Mouse (Mus musculus) layer of hippocampus, adult 18-20 months (tissue): ENCODE results near the gene Ptpn22. TPM values are rescaled to one million over a fixed set of nuclear protein-coding genes. Genes with fewer than 3 reads are reported as not detected.
A peak's percentile ranks its signal among the peaks of the same experiment; 100 is the strongest.
"Not testable (repeated sequence)": the region's sequence is repeated elsewhere in the genome, so short reads cannot be mapped to it uniquely, and the experiment has no call there.

Source experiments
- DNase-seq, 2 experiments: peaks; one replicate each; pipeline ENCODE4 v3.0.0; 2022; ENCODE audit warnings: low spot score in 2 of 2
- long read RNA-seq: library from polyadenylated mRNA; stranded (forward); transcript quantifications from one replicate; pipeline ENCODE4 v2.0.0, GENCODE M21; 2021
- total RNA-seq, 2 experiments: library from RNA; stranded (reverse); gene quantifications; 2 replicates each; pipeline ENCODE4 v1.2.3; 2021

Ptpn22 gene
- total RNA-seq, result under 1 TPM; 0.68 to 0.89 TPM
- long read RNA-seq, result 0 reads

DNA sequence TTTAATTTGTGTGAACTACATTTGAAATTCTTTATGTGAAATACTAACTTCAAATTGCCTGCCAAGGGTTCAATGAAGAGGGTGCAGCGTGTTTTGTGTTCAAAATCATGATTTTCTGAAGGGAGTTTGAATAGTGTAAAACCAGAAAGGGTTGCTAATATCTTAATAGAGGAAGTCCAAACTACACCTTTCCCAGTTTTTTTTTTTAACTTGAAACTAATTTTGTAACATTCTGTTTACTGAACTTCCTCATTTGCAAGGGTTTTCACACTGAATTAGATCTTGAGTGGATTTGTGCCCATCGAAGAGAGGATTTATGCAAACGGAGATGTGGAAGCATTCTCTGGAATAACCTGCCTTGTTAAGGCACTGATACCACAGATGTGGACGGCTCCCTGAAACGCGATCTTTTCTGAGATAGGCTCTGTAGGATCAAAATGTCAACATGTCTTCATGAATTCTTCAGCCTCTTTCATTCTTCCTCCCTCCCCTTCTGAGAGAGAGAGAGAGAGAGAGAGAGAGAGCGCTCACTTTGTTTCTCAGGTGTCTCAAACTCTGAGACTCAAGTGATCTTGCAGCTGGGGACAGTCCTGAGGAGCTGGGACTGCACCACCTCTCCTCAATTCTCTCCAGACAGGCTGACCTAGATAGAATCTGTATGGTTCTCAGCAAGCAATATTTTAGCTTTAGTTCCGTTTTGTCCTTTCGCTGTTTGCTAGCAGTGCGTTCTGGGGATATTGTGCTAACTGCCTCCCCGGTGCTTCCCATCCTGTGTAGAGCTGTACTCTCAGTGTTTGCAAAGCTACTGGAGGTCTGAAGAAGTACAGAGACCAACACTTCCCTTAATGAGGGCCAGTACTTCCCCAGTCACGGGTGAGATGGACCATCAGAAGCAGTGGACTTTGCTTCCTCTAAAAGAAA lies at the start of gene Ptpn22:
Gene Ptpn22 (plus strand): TSS at position 915 of the 921 bp plus-strand sequence.
- DNase-seq, result no peak

DNA sequence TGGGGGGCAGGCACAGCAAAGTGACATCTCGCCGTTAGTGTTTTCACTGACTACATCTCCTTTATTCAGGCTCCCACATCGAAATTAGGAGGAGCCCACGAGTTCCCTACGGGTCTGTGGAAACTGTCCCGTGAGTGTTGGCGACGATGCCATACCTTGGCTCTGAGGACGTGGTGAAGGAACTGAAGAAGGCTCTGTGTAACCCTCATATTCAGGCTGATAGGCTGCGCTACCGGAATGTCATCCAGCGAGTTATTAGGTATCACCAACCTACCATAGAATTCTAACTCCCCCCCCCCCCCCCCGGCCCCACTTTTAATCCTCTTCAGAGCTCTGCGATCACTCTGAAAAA lies 49.8 kb upstream of the Ptpn22 start:
- no peak for DNase-seq

DNA sequence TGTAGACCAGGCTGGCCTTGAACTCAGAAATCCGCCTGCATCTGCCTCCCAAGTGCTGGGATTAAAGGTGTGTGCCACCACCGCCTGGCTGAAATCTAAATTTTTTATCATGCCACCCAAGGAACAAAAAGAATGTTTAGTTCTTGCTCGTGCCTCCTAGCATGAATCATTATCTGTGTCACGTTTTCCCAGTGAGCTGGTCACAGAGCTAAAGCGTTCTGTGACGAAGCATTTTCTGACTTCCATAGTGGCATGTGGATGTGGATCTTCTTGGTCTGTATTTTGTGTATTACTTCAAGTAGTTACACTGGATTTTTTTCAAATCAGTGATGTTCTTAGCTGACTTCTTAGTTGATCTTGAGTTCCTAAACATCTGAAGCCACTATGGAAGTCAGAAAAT lies 48.6 kb upstream of the Ptpn22 start:
- no peak for DNase-seq

DNA sequence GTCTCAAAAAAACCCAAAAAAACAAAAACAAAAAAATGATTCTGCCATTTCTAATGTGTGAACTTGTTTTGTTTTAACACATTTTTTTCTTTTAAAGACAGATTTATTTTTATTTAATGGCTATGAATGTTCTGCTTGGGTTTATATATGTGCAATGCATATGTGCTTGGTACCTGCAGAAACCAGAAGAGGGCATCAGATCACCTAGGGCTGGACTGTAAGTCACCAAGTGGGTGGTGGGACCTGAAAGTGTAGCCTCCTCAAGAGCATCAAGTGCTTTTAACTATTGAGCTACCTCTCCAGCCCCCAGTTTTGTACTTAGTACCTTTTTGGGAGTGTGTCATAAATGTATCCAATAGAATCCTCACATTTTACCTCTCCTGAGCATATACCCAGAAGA lies 32.0 kb upstream of the Ptpn22 start:
- DNase-seq, result no peak

DNA sequence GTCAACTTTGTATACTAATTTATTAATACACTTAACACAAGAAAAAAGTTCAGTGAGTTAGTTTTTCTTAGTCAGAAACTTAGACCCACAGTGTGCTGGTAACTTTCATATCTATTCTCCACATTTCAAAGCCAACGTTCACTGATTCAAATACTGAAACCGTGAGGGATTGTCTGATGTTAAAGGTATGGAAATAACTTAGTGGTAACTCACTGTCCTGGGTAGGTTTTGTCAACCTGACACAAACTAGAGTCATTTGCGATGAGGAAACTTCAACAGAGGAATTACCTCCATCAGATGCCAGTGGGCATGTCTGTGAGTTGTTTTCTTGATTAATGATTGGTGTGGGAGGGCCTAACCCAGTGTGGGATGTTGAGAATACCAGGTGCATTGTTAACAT lies 30.6 kb upstream of the Ptpn22 start:
- no peak for DNase-seq

DNA sequence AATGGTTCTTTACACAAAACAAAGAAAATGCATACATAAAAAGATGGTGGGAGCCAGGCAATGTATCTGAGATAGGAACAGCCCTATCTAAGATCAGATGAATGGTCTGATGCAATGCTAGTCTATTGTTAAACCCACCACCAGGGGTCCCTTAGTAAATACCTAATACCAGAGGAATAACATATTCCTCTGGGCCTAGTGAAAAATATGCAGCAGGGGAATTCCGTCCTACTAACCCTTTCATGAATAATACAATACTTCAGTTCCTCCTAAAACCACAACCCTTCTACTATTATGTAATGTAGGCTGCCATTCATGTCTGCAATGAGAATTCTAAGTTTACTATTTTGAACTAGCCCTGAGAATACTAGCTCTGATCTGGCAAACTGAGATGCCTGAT lies 28.9 kb upstream of the Ptpn22 start:
- not testable (repeated sequence) for DNase-seq

DNA sequence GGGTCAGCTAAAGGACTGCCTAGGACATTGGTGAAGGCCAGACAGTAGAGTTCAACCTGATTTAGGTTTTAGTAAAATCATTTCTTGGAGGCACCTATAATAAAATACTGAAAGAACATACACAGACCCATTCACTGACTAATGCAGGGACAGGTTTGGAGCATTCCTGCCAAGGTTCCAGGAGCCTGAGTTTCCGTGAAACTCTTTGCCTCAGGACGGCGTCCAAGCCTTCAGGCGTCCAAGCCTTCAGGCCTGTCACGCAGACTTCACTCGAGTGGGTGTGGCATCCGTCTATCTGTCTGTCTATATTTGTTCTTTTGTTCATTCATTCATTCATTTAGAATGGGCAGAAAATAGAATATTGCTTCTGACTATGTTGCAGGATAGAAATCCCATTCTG lies 28.4 kb upstream of the Ptpn22 start:
- no peak for DNase-seq

DNA sequence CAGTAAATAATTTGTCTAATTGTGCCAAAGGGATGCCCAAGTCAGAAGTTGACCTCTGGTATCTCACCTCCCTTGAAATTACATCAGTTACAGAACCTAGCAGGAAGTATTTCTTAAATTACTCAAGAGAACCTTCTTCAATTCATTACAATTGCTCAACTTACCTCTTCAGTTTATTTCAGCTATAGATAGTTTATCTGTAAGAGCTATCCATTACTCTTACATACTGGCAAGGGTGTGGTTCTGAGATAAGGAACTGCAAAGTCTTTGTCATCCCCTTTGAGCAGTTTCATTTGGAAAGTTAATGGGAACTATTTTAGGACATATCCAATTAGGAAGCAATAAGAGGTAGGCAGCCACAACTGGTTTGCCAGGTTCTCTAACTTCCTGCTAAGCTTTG lies 27.2 kb upstream of the Ptpn22 start, which contains the start of gene Bcl2l15:
Gene Bcl2l15 (plus strand): TSS at position 176 of the 400 bp plus-strand sequence.
- DNase-seq, result no peak

DNA sequence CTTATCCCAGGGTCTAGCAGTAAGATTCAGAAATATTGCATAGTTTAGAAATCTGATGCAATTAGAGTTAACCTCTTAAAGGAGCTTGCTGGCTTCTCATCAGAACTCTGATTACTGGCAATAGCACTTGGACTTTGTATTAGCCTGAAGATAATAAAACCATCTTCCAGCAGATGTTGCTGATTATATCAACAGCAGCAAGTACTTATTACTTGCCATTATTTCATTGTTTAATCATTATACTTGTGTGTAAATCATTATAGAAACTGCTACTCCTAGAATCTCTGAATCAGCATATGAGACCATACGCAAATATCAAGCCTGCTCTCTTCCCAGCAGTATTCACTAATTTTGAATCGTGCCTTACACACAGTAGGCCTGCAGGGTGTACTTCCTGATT lies 25.6 kb upstream of the Ptpn22 start:
- DNase-seq, result no peak

DNA sequence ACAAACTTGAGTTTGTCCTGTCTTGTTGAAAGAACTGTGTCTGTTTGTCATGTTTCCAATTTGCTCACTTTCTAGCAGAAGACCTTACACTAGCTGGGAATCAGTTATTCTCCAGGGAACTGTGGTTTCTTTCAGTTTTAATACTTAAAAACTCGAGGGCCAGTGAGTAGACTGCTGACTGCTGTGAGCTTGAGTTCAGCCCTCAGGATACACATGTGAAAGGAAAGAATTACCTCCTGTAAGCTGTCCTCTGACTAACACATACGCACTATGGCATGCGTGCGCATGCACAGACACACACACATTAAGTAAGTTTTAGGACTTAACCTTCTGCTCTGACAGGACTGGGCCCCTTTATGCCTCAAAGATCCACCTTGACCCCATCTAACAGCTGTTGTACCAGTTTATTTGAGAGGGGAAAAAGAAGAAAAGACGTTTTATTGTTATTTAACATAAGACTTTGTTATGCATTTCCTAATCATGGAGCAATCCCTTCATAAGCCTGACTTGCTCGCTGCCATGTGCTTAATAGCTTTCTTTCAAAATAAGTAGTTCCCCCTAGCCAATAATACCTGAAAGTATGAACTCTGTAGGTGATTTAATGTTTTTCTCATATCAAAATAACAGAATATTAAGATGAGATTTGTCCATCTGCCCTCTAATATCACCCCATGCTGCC lies 24.2 kb upstream of the Ptpn22 start:
- no peak for DNase-seq

DNA sequence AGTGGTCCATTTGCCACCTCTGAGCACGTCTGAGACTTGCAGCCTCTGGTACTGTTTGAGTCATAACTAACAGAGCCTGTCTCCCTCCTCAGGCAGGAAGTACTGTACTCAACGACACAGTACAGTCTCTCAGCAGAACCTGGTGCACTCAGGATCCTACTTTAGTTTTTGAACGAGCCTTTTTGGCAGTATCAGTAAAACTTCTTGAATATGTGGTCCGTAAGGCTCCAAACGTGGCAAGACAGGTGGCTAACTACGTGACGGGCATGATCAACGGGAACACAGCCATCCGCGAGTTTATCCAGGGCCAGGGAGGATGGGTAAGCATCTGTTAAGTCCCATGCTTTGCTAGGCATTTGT lies 23.7 kb upstream of the Ptpn22 start:
- peak in 1 of 2 experiments; percentile 38 for DNase-seq

DNA sequence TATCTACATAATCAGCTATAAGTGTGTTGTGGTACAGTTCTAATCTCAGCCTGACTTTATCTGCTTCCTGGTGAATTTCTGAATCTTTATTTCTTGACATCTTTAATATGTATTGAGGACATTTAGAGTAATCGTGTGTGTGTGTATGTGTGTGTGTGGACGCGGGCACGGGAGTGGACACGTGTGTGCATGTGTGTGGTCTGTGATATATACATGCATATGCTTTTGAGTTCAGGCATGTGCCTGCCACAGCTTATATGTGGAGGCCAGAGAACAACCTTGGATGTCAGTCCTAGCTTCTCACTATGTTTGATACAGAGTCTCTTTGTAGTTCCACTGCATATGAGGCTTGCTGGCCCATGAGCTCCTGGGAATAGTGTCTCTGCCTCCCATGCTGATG lies 23.1 kb upstream of the Ptpn22 start:
- no peak for DNase-seq

DNA sequence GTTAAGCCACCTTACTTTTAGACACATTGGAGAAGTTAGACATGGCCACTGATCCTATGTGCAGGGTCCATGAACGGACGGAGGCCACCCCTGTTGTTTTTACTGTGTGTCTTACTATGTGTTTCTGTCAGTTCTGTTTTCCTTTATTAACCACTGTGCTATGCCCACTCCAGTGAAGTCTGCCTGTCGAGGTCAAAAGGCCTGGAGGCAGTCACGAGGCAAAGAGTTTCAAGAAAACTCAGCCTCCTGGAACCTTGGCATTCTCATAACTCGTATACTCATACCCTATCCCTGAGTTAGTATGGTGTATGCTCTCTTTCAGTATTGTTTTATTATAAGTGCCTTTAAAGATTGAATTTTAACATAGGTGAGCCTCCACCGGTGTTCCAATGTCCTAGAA lies 19.9 kb upstream of the Ptpn22 start:
- no peak for DNase-seq

DNA sequence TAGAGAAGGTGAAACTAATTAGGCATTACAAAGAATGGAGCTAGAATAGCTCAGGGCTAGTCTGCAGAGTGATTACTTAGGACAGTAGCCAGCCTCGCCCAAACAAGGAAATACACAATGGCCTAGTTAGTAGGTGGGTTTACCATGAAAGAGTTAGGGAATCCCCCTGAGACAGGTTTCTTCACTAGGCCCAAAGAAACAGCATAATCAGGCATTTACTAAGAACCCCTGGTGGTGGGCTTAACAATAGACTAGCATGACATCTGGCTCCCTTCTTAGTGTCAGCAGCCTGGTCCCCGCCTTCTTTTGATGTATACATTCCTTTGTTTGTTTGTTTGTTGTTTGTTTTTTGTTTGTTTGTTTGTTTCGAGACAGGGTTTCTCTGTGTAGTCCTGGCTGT lies 19.4 kb upstream of the Ptpn22 start:
- DNase-seq, result not testable (repeated sequence)

DNA sequence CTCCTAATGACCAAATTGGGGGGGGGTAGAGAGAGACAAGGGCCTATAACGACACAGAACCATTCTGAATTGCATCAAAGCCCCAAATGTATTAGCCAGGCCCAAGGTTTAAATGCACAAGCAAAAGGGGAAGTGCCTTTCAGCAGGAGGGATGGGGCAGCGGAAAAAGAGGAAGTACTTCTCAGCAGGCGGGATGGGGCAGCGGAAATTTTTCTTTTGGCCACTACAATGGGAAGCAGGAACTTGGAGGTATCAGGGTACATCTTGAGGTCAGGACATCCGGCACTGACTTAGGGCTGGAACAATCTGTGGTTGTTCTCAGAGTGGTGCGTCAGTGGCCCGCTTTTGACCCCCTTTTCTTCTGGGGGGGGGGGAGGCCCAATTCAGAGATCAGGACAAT lies 18.6 kb upstream of the Ptpn22 start:
- not testable (repeated sequence) for DNase-seq

DNA sequence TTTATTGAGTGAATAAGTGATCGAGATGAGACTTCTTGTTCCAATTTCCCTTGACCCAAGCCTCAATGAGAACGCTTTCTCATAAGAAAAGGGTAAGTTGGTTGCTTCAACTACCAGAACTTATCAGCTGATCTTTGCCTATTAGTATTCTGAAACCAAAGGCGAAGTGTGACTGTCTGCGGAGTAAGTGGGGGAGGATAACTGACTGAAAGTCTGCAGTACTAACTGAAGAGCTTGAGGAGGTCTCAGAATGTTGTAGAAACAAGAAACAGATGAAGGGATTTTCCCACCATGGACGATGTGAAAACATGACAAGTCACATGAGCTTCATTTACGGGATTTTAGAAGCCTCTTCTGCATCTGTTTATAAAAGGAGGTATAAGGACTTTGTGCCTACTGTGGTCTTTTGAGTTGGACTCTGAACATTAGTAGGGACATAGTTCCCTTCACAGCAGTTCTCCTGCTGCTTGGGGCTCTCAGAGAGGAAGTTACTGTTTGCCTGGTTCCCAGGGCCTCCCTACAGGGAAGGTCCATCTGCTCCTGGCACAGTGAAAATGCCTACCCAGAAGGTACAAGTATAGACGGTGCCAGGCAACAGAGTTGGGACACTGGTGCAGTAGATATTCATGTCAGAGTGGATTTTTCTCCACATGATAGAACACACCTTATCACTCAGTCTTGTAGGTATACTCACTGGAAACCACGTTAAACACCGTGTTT lies 8.8 kb upstream of the Ptpn22 start:
- peak; percentile 47 to 60 for DNase-seq

DNA sequence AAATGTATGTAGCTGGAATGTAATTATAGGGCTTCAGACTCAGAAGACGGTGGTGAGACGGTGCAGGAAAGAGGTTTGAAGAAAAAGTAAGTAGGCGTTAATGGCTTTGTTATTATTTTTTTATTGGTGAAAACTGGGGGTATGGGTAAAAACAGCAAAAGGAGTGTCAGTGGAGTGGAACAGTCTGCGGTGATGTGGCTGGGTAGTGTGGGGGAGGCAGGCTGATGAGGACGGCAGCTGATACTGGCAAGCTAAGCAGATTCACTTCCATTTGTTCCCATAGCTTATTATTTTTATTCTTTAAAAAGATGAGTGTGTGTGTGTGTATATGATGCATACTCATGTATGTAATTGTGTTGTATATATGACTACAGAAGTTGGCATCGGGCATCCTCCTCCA lies 8.1 kb upstream of the Ptpn22 start:
- peak in 1 of 2 experiments; percentile 70 for DNase-seq

DNA sequence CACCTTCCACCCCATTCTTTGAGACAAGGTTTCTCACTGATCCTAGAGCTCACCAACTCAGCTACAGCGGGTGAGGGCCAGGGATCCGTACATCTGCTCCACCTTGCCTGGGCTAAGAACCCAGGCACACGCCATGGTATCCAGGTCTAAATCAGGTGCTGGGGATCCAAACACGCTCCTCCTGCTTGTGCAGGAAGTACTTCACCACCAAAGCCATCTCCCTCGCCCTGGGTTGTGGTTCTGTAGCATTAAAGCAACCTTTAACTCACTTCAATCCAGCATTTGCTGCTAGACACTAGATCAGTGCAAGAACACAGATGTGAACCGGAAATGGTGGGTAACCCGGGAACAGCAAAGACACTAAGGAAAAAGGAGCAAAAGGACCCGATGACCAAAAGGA lies 7.7 kb upstream of the Ptpn22 start:
- peak in 1 of 2 experiments; percentile 12 for DNase-seq

DNA sequence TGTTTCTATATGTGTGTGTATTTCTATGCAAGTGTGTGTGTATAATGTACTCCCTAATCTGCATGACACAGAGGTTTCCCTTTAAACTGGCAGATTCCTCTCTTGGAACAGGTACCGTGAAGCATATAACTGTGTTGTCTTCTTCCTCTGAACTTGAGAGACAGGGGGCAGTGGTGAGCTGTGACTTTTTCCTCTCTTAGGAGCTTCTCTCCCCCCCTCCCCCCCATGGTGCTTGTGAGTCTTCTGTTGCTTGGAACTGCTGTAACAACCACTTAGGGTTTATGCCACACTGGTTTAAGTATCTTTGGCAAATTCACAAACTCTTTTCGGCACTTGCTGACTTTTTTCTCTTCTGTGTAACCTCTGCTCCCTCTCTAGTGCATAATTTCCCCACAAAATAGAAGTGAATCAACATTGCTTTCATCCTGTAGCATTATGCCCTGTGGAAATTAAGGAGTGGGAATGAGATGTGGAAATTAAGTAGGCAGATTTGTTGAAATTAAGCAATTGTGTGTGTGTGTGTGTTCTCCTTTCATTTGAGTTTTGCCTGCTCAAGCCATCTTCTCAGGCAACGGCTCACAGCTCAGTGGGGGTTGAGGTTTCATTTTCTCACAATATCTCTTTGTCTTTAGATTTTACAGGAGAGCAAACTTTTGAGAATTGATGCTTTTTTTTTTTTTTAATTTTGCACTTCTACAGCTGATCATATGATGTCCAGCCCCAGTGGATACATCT lies 6.9 kb upstream of the Ptpn22 start:
- DNase-seq, result peak in 1 of 2 experiments; percentile 44

DNA sequence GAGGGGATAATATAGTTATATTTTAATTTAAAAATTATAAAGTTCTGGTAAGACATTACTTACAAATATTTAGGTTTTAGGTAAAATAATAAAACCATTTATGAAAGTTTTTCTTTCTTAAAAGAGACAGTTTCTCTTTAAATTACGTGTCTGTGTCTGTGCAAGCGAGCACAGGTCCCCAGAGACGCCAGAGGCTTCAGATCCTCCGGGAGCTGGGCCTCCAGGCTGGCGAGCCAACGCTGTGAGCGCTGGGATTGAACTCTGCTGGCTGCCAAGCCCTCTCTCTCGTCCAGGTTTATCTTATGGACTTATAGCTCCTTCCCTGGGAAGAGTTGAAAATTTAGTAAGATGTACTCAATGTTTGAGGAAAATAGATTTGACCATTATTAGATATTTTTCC lies 5.8 kb upstream of the Ptpn22 start:
- DNase-seq, result no peak
